Mouse (Mus musculus): ENCODE results near the gene Fstl4.

- TF ChIP-seq CTCF (IDR thresholded peaks at IDR 0.05) (peak; percentile 46), POLR2A (IDR thresholded peaks at IDR 0.05; ENCODE audit: insufficient read depth, low read depth, low read length) (no peak)
Measured at GRCm38 (mm10) chr11:52761800-52762199, 2.6 kb upstream of the Fstl4 start.
